In genomic region chr4:43024673-43025072, GRCm38 (mm10) we compare ENCODE assay signal across 8 mouse cellular contexts. TPM values are rescaled to one million over a fixed set of nuclear protein-coding genes. Genes with fewer than 3 reads are reported as not detected.
DNase-seq lines count a peak whose midpoint lies in the region; ATAC-seq lines count a peak whose summit lies in the region.

No protein-coding gene starts in this region.

- no peaks in the 10 kb centered on the region for H3K27me3 ChIP-seq in neural tube, embryonic 11.5 days (ENCODE audit: control insufficient read depth, insufficient read depth, low read length)
- H3K27me3 ChIP-seq in limb, embryonic 13.5 days: no peaks in the 10 kb centered on the region
- no peaks in the 10 kb centered on the region for H3K27me3 ChIP-seq in stomach, embryonic 14.5 days (ENCODE audit: control insufficient read depth, insufficient read depth, low read length)

- peaks cover 21% of the 10 kb centered on the region for H3K36me3 ChIP-seq in neural tube, embryonic 11.5 days (ENCODE audit: control insufficient read depth, insufficient read depth, low read length)
- H3K36me3 ChIP-seq in limb, embryonic 13.5 days: peaks cover 80% of the 10 kb centered on the region
- H3K36me3 ChIP-seq in stomach, embryonic 14.5 days (ENCODE audit: control insufficient read depth, insufficient read depth, low read length): peaks cover 41% of the 10 kb centered on the region

- peak; percentile 47 to 51 for DNase-seq in cerebellum, postnatal 10 days
- DNase-seq in cerebellum, postnatal 4 days (ENCODE audit: low spot score in 2 of 2): no peak
- no peak for DNase-seq in neural tube, embryonic 11.5 days (ENCODE audit: low spot score)
- DNase-seq in neural tube, embryonic 10.5 days (ENCODE audit: extremely low spot score, low spot score): no peak
- DNase-seq in layer of hippocampus, adult 18-20 months (ENCODE audit: low spot score in 2 of 2): no peak
- DNase-seq in right cerebral cortex, adult 18-20 months: no peak

- peaks cover 4% of the 10 kb centered on the region; the same call in 1 of the 2 replicates for H3K4me1 ChIP-seq in neural tube, embryonic 11.5 days (ENCODE audit: control insufficient read depth, insufficient read depth, low read length)
- H3K4me1 ChIP-seq in limb, embryonic 13.5 days: peaks cover 9% of the 10 kb centered on the region; the same call in 1 of the 2 replicates
- peaks cover 3% of the 10 kb centered on the region; the same call in 1 of the 2 replicates for H3K4me1 ChIP-seq in stomach, embryonic 14.5 days (ENCODE audit: control insufficient read depth, insufficient read depth, low read length)

- no peak for ATAC-seq in neural tube, embryonic 11.5 days (ENCODE audit: insufficient read depth, low FRiP score, low TSS enrichment)
- no peak for ATAC-seq in limb, embryonic 13.5 days (ENCODE audit: low FRiP score, low read depth)
- no peak for ATAC-seq in stomach, embryonic 14.5 days (ENCODE audit: insufficient number of reproducible peaks, insufficient read depth, low FRiP score, low read depth)

- WGBS in neural tube, embryonic 11.5 days: 80% methylated on average over 14 of the region's 14 CpGs
- WGBS in limb, embryonic 13.5 days: 83% methylated on average over 14 of the region's 14 CpGs
- 77% methylated on average over 14 of the region's 14 CpGs for WGBS in stomach, embryonic 14.5 days

- peak overlapping the region; percentile 62 for H3K4me2 ChIP-seq in neural tube, embryonic 11.5 days (ENCODE audit: low read depth)
- H3K4me2 ChIP-seq in limb, embryonic 13.5 days (replicated peaks): peak overlapping the region; percentile 85
- H3K4me2 ChIP-seq in stomach, embryonic 14.5 days (replicated peaks; ENCODE audit: low read depth, low read length): peak overlapping the region; percentile 83

- no peaks in the 10 kb centered on the region for H3K9me3 ChIP-seq in neural tube, embryonic 11.5 days (ENCODE audit: control insufficient read depth, low read length)
- H3K9me3 ChIP-seq in limb, embryonic 13.5 days: no peaks in the 10 kb centered on the region
- no peaks in the 10 kb centered on the region for H3K9me3 ChIP-seq in stomach, embryonic 14.5 days (ENCODE audit: control insufficient read depth, low read depth, low read length)

- peak overlapping the region; percentile 63 for H3K4me3 ChIP-seq in neural tube, embryonic 11.5 days (ENCODE audit: low read depth, low read length)
- H3K4me3 ChIP-seq in limb, embryonic 13.5 days: peak overlapping the region; percentile 59
- peak overlapping the region; percentile 59 for H3K4me3 ChIP-seq in stomach, embryonic 14.5 days (ENCODE audit: low read depth, low read length)

- H3K27ac ChIP-seq in neural tube, embryonic 11.5 days (ENCODE audit: low read depth, low read length): peak overlapping the region; percentile 79; the same call in 1 of the 2 replicates
- H3K27ac ChIP-seq in limb, embryonic 13.5 days: peak overlapping the region; percentile 69; the same call in 1 of the 2 replicates
- H3K27ac ChIP-seq in stomach, embryonic 14.5 days (ENCODE audit: low read length): no peak overlapping the region

- H3K9ac ChIP-seq in neural tube, embryonic 11.5 days (ENCODE audit: low read length): peak overlapping the region; percentile 63
- H3K9ac ChIP-seq in limb, embryonic 13.5 days: peak overlapping the region; percentile 66
- H3K9ac ChIP-seq in stomach, embryonic 14.5 days (replicated peaks; ENCODE audit: low read depth, low read length): peak overlapping the region; percentile 34; the same call in 1 of the 2 replicates

RNA-seq across cellular contexts. Expression of gene Pigo, which starts 0.9 kb away (rescaled TPM):
- 20.4 and 23.1 TPM in 2 replicates for polyA plus RNA-seq in neural tube, embryonic 11.5 days (2014; fragmentation: Nextera tagmentation; extraction: Ambion mirVana)
- 25.7 and 26.0 TPM in 2 replicates for polyA plus RNA-seq in limb, embryonic 13.5 days (2015; fragmentation: Nextera tagmentation; extraction: Ambion mirVana)
- 21.3 and 23.3 TPM in 2 replicates for polyA plus RNA-seq in stomach, embryonic 14.5 days (2014; fragmentation: Nextera tagmentation; extraction: Ambion mirVana)
- total RNA-seq in layer of hippocampus, adult 18-20 months (2021): 10 to 100 TPM; 26.1 to 26.4 TPM

RNA-seq across cellular contexts. Expression of gene Stoml2, which starts 6.8 kb away (rescaled TPM):
- polyA plus RNA-seq in neural tube, embryonic 11.5 days (2014; fragmentation: Nextera tagmentation; extraction: Ambion mirVana): 360 and 370 TPM in 2 replicates
- polyA plus RNA-seq in limb, embryonic 13.5 days (2015; fragmentation: Nextera tagmentation; extraction: Ambion mirVana): 343 and 345 TPM in 2 replicates
- 300 and 302 TPM in 2 replicates for polyA plus RNA-seq in stomach, embryonic 14.5 days (2014; fragmentation: Nextera tagmentation; extraction: Ambion mirVana)
- 100 to 1,000 TPM; 106 to 107 TPM for total RNA-seq in layer of hippocampus, adult 18-20 months (2021)

RNA-seq across cellular contexts. Expression of gene Fancg, which starts 14.4 kb away (rescaled TPM):
- 17.3 and 19.3 TPM in 2 replicates for polyA plus RNA-seq in neural tube, embryonic 11.5 days (2014; fragmentation: Nextera tagmentation; extraction: Ambion mirVana)
- polyA plus RNA-seq in limb, embryonic 13.5 days (2015; fragmentation: Nextera tagmentation; extraction: Ambion mirVana): 19.5 and 20.7 TPM in 2 replicates
- polyA plus RNA-seq in stomach, embryonic 14.5 days (2014; fragmentation: Nextera tagmentation; extraction: Ambion mirVana): 15.6 and 16.6 TPM in 2 replicates
- total RNA-seq in layer of hippocampus, adult 18-20 months (2021): 10 to 100 TPM in 1 of 2 experiments, 1 to 10 TPM in 1; 9.8 to 13.8 TPM

RNA-seq across cellular contexts. Expression of gene Fam214b, which starts 21.3 kb away (rescaled TPM):
- polyA plus RNA-seq in neural tube, embryonic 11.5 days (2014; fragmentation: Nextera tagmentation; extraction: Ambion mirVana): 18.1 and 19.0 TPM in 2 replicates
- 13.7 and 14.7 TPM in 2 replicates for polyA plus RNA-seq in limb, embryonic 13.5 days (2015; fragmentation: Nextera tagmentation; extraction: Ambion mirVana)
- 10.0 and 10.6 TPM in 2 replicates for polyA plus RNA-seq in stomach, embryonic 14.5 days (2014; fragmentation: Nextera tagmentation; extraction: Ambion mirVana)
- total RNA-seq in layer of hippocampus, adult 18-20 months (2021): 10 to 100 TPM; 36.4 to 36.6 TPM

RNA-seq across cellular contexts. Expression of gene Vcp, which starts 24.4 kb away (rescaled TPM):
- 664 and 691 TPM in 2 replicates for polyA plus RNA-seq in neural tube, embryonic 11.5 days (2014; fragmentation: Nextera tagmentation; extraction: Ambion mirVana)
- 598 and 608 TPM in 2 replicates for polyA plus RNA-seq in limb, embryonic 13.5 days (2015; fragmentation: Nextera tagmentation; extraction: Ambion mirVana)
- polyA plus RNA-seq in stomach, embryonic 14.5 days (2014; fragmentation: Nextera tagmentation; extraction: Ambion mirVana): 473 and 500 TPM in 2 replicates
- 100 to 1,000 TPM; 177 to 190 TPM for total RNA-seq in layer of hippocampus, adult 18-20 months (2021)

Comparison
In these comparisons a context has a peak if more than half of its experiments do, and no peak if none do; other contexts are left out.
1. DNase-seq: peak in cerebellum, postnatal 10 days (2 of 2); none in cerebellum, postnatal 4 days (0 of 2), neural tube, embryonic 11.5 days (single experiment), neural tube, embryonic 10.5 days (single experiment), layer of hippocampus, adult 18-20 months (0 of 2) and right cerebral cortex, adult 18-20 months (single experiment).
2. Peak in every context shown above with its lines, with median percentiles within 50 percentile points of each other: H3K4me2 ChIP-seq, H3K4me3 ChIP-seq and H3K9ac ChIP-seq.